Mouse (Mus musculus) forebrain, embryonic 13.5 days (tissue): ENCODE data around the gene Col28a1. TPM values are rescaled to one million over a fixed set of nuclear protein-coding genes. Genes with fewer than 3 reads are reported as not detected.

Source experiments
- ATAC-seq: fragments of 200-750 bp; cut with Nextera tagmentation; 2 replicates; pipeline ENCODE4 v1.8.0; 2017
- H3K27ac ChIP-seq: fragments of 300-500 bp; sonication (generic); 2 replicates; pipeline ENCODE4 v1.5.1; 2015; ENCODE audit warnings: inconsistent platforms, mild to moderate bottlenecking, moderate library complexity
- H3K27me3 ChIP-seq: fragments of 300-500 bp; sonication (generic); 2 replicates; pipeline ENCODE4 v1.6.1; 2015; ENCODE audit warnings: mild to moderate bottlenecking, inconsistent platforms
- H3K36me3 ChIP-seq: fragments of 300-500 bp; sonication (generic); 2 replicates; pipeline ENCODE4 v1.6.1; 2015; ENCODE audit warnings: mild to moderate bottlenecking, inconsistent platforms; ENCODE audit not compliant: poor library complexity, severe bottlenecking
- H3K4me1 ChIP-seq: fragments of 300-500 bp; sonication (generic); 2 replicates; pipeline ENCODE4 v1.6.1; 2015; ENCODE audit warnings: inconsistent platforms
- H3K4me2 ChIP-seq: fragments of 300-500 bp; sonication (generic); 2 replicates; pipeline ENCODE4 v1.6.1; 2015; ENCODE audit warnings: inconsistent platforms, mild to moderate bottlenecking, moderate library complexity
- H3K4me3 ChIP-seq: fragments of 300-500 bp; sonication (generic); 2 replicates; pipeline ENCODE4 v1.5.1; 2015; ENCODE audit warnings: mild to moderate bottlenecking, inconsistent platforms
- H3K9ac ChIP-seq: fragments of 300-500 bp; sonication (generic); 2 replicates; pipeline ENCODE4 v1.6.1; 2015; ENCODE audit warnings: mild to moderate bottlenecking, inconsistent platforms
- H3K9me3 ChIP-seq: fragments of 300-500 bp; sonication (generic); replicated peaks from 2 replicates; pipeline ENCODE4 v1.6.1; 2016; ENCODE audit warnings: inconsistent platforms
- WGBS: fragments of 180-500 bp; shearing (Covaris S2); methylation state at CpG from one replicate; pipeline ENCODE4 v1.1.7; 2015; 5-methylcytosine and 5-hydroxymethylcytosine counted together
- polyA plus RNA-seq: library from polyadenylated mRNA; unstranded; fragments of >200 nt; fragmentation: Nextera tagmentation; extraction: Ambion mirVana; gene quantifications from 2 replicates; pipeline ENCODE4 v1.2.1, GENCODE M21; 2015

Gene Col28a1
- polyA plus RNA-seq, 1 experiment from 2014 or later: 0.22 TPM

DNA sequence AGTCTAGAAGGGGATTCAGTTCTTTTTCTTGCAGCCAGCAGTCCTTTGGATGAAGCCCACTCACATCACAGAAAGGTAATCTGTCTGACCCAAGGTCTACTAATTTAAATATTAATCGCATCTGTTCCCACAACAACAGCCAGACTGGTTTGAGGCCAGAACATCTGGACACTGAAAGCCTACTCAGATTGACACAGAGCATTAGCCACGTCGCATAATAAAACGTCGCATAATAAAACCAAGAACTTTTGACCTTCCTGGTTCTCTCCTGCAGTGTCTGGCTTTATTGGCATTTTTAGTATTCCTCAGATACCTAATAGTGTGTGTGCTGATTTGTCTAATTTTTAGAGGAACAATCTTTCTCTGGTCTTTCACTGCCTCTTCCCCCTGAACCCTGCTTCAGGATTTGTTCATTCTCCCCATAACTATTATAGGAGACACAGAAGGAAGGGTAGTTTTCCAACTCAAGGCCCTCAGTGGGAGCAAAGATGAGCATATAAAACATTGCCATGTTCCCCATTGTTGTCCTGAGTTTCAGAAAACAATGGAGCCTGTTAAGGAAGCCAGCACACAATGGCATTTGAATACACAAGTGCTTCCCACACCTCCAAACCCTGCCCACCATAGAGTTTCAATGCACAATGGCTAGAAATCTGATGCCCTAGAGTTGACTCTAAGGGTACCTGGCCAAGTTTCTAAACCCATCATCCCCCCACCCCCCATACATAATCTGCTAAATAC is 221.2 kb downstream of the Col28a1 start:
- H3K36me3 ChIP-seq: no peaks in the 10 kb centered on the region
- H3K4me3 ChIP-seq: no peak overlapping the region
- no peak overlapping the region for H3K4me2 ChIP-seq
- no peak for ATAC-seq
- H3K9me3 ChIP-seq: no peaks in the 10 kb centered on the region
- 0 out of 2 replicates have a peak, but pooled peaks cover 1% of the 10 kb centered on the region for H3K4me1 ChIP-seq
- WGBS: 60% methylated on average over 5 of the region's 5 CpGs
- H3K9ac ChIP-seq: no peak overlapping the region
- no peak overlapping the region for H3K27ac ChIP-seq
- H3K27me3 ChIP-seq: no peaks in the 10 kb centered on the region

DNA sequence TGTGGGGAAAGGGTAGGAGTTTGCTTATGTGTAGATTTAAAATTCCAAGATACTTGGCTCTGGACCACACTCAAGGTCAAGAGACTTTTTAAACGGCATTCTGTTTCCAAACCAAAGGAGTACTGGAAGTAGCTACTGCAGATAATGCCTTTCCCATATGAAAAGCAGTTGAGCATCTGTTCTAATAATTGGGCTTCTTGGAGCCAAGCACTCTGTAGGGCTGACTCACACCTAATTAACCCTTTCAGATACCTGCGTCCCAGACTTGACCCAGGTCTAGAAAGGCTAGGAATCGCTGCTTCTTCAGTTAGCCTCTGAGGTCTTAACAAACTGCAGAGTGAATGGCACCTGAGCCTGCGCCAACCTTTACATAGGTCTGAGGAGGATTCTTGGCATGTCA is 223.0 kb downstream of the Col28a1 start:
- H3K4me3 ChIP-seq: no peak overlapping the region
- H3K27ac ChIP-seq: no peak overlapping the region
- no peak overlapping the region for H3K9ac ChIP-seq
- H3K9me3 ChIP-seq: no peaks in the 10 kb centered on the region
- 88% methylated on average over 4 of the region's 4 CpGs for WGBS
- ATAC-seq: no peak
- no peaks in the 10 kb centered on the region for H3K36me3 ChIP-seq
- H3K27me3 ChIP-seq: no peaks in the 10 kb centered on the region
- H3K4me1 ChIP-seq: 0 out of 2 replicates have a peak, but pooled peaks cover 6% of the 10 kb centered on the region
- H3K4me2 ChIP-seq: no peak overlapping the region

GRCm38 (mm10) chr6:7965833-7966522 is 226.4 kb downstream of the Col28a1 start:
- WGBS: 61% methylated on average over 11 of the region's 11 CpGs
- H3K27me3 ChIP-seq: no peaks in the 10 kb centered on the region
- H3K4me2 ChIP-seq: no peak overlapping the region
- H3K4me3 ChIP-seq: no peak overlapping the region
- ATAC-seq: peak; percentile 50; the same call in 1 of the 2 replicates
- H3K9ac ChIP-seq: no peak overlapping the region
- H3K4me1 ChIP-seq: 0 out of 2 replicates have a peak, but pooled peaks cover 6% of the 10 kb centered on the region
- H3K27ac ChIP-seq: no peak overlapping the region
- no peaks in the 10 kb centered on the region for H3K9me3 ChIP-seq
- H3K36me3 ChIP-seq: no peaks in the 10 kb centered on the region

DNA sequence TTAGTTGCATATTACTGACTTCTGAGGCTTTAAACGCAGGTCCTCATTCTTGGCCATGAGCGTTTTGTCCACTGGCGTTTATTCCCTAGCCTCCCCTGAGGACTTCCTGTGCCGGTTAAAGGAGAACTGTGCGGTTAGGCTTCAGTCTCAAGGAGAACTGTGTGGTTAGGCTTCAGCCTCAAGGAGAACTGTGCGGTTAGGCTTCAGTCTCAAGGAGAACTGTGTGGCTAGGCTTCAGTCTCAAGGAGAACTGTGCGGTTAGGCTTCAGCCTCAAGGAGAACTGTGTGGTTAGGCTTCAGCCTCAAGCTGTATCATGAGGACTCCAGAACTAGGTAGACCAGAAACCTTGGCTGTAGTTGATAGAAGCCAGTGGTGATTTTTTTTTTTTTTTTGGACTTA is 229.7 kb downstream of the Col28a1 start:
- ATAC-seq: no peak
- H3K9me3 ChIP-seq: no peaks in the 10 kb centered on the region
- H3K36me3 ChIP-seq: no peaks in the 10 kb centered on the region
- no peak overlapping the region for H3K9ac ChIP-seq
- no peak overlapping the region for H3K4me2 ChIP-seq
- no peak overlapping the region for H3K27ac ChIP-seq
- 0 out of 2 replicates have a peak, but pooled peaks cover 6% of the 10 kb centered on the region for H3K4me1 ChIP-seq
- H3K4me3 ChIP-seq: no peak overlapping the region
- 94% methylated on average over 7 of the region's 7 CpGs for WGBS
- no peaks in the 10 kb centered on the region for H3K27me3 ChIP-seq

GRCm38 (mm10) chr6:7952208-7952607 is 240.2 kb downstream of the Col28a1 start:
- H3K9ac ChIP-seq: no peak overlapping the region
- no peaks in the 10 kb centered on the region for H3K4me1 ChIP-seq
- H3K27me3 ChIP-seq: no peaks in the 10 kb centered on the region
- no peak overlapping the region for H3K27ac ChIP-seq
- WGBS: 41% methylated on average over 2 of the region's 2 CpGs
- H3K36me3 ChIP-seq: no peaks in the 10 kb centered on the region
- no peaks in the 10 kb centered on the region for H3K9me3 ChIP-seq
- peak; percentile 61; the same call in 1 of the 2 replicates for ATAC-seq
- no peak overlapping the region for H3K4me3 ChIP-seq
- H3K4me2 ChIP-seq: no peak overlapping the region

GRCm38 (mm10) chr6:7951778-7952177 is 240.6 kb downstream of the Col28a1 start:
- Histone ChIP-seq H3K9me3 (no peaks in the 10 kb centered on the region), H3K4me1 (no peaks in the 10 kb centered on the region), H3K4me2 (no peak overlapping the region), H3K27me3 (no peaks in the 10 kb centered on the region), H3K36me3 (no peaks in the 10 kb centered on the region), H3K4me3 (no peak overlapping the region), H3K27ac (no peak overlapping the region), H3K9ac (no peak overlapping the region)
- ATAC-seq: no peak

Other genes with a start within 250 kb of the Col28a1 start
- 22.7 and 23.5 TPM in 2 replicates for gene Mios, start 16.6 kb upstream of the Col28a1 start, polyA plus RNA-seq
- gene Rpa3, start 66.6 kb upstream of the Col28a1 start, polyA plus RNA-seq: 153 and 172 TPM in 2 replicates
- 30.3 and 33.0 TPM in 2 replicates for gene Umad1, start 66.7 kb upstream of the Col28a1 start, polyA plus RNA-seq
- 23.0 and 23.1 TPM in 2 replicates for gene Gm45062, start 66.8 kb upstream of the Col28a1 start, polyA plus RNA-seq